Mouse (Mus musculus): ENCODE measurements around the gene Gipc2. TPM values are rescaled to one million over a fixed set of nuclear protein-coding genes. Genes with fewer than 3 reads are reported as not detected.

The Gipc2 gene
- polyA plus RNA-seq, 1 experiment: not detected

DNA sequence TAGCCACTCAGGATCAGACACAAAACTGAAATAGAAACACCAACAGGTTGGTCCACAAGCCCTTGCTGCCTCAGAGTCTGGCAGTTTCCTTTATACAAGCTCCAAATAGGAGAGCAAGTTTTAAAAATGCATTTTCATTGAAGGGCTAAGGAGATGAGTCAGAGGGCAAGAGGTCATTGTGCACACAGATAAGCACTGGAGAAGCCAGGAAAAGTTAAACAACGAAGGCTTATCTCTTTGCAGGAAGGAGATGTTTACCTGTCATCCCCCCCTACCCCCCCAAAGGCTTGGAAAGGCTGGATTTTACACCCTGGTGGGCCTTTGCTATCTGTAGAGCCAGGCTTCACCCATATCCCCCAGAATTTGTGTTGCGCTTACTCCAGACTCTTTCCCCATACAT, 5.2 kb upstream of the Gipc2 start:
- Histone ChIP-seq H3K4me1 (ENCODE audit: control insufficient read depth, insufficient read depth, insufficient read length, low read length) (no peaks in the 10 kb centered on the region), H3K27ac (replicated peaks; ENCODE audit: low read depth, low read length) (no peak overlapping the region), H3K4me3 (ENCODE audit: insufficient read depth, low read depth, low read length) (no peak overlapping the region)

- no peak overlapping the region for H3K27ac ChIP-seq (replicated peaks; ENCODE audit: low read depth, low read length)
- H3K4me1 ChIP-seq (ENCODE audit: control insufficient read depth, insufficient read depth, insufficient read length, low read length): peaks cover 5% of the 10 kb centered on the region; the same call in 1 of the 2 replicates
- H3K4me3 ChIP-seq (ENCODE audit: insufficient read depth, low read depth, low read length): no peak overlapping the region
Observed at GRCm38 (mm10) chr3:152170407-152170806, 4.4 kb upstream of the Gipc2 start.

DNA sequence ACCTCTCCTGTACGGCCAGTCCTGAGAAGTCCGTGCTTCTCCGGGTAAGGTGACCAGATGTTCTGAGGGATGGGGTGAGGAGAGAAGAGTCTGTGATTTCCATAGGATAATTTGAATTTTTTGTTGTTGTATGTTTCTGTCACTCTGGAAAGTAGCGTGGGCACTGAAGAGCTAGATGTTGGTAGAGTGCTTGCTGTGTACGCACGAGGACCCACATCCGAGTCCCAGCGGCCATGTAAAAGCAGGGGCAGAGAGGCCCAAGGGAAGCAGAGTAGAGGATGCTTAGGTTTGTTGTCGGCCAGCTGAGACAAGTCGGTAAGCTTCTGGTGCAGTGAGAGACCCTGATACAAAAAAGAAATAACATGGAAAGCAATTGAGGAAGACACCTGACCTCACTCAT, 2.0 kb upstream of the Gipc2 start:
- no peak overlapping the region for H3K4me3 ChIP-seq (ENCODE audit: insufficient read depth, low read depth, low read length)
- H3K4me1 ChIP-seq (ENCODE audit: control insufficient read depth, insufficient read depth, insufficient read length, low read length): peaks cover 5% of the 10 kb centered on the region; the same call in 1 of the 2 replicates
- H3K27ac ChIP-seq (replicated peaks; ENCODE audit: low read depth, low read length): no peak overlapping the region

DNA sequence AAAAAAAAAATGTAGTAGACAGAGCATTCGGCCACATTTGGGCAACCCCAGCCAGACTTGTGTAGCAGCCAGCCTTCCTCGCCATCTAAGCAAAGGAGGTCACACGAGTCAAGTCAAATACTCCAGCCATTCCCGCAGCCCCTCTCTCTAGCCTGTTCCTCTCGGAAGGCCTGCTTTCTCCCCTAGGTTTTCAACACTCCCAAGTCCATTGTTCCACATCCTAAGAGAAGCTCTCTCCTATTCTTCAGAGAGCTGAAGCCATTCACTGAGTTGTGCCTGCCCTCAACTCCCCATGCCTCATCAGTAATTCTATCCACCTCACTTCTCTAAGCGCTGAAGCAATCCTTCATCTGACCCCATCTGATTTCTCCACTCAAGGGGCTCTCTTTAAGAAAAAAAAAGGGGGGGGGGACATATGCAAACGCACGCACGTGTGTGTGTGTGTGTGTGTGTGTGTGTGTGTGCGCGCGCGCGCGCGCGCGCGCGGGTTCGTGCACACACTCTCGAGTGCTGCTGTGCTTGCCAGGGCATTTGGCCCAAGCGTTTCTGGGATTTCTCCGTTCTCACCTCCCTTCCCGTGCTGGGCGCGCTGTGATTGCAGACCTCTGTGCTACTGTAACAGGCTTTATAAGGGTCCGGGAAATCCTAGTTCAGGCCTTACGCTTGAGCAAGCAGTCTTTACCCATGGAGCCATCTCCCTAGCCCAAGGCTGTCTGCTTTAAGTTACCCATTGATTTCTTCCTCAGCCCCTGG, 845 bp upstream of the Gipc2 start:
- peaks cover 5% of the 10 kb centered on the region; the same call in 1 of the 2 replicates for H3K4me1 ChIP-seq (ENCODE audit: control insufficient read depth, insufficient read depth, insufficient read length, low read length)
- H3K4me3 ChIP-seq (ENCODE audit: insufficient read depth, low read depth, low read length): no peak overlapping the region
- H3K27ac ChIP-seq (replicated peaks; ENCODE audit: low read depth, low read length): no peak overlapping the region

DNA sequence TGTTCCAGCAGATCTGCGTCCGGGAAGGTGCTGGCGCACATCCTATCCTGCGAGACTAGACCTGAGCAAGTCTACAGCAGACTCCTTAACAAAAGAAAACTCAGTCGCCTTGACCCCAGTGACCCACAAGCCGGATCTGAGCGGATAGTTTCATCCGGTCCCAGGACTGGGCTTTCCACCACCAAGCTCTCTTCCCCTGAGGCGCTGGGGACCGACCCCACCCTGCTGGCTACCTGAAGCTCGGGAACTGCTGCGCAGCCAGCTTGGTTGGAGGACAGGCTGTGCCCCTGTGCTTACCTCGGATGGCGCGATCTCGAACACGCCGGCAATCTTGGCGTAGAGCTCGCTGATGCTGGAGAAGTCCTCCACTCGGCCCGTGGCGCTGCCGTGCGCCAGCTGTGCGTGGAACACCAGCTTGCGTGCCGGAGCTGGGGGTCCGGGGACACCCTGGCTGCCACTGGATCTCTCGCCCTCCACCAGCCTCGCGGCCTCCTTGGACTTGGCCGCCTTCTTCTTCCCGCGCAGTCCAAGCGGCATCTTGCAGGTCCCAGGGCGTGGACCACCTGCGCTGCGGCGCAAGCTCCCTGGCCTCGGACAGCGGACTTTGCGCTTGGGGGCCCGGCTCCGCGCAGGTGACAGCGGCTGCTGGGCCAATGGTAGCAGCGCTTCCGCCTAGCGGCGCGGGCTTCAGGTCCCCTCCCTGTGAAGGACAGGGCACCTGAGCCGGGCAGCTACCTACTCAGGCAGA, 505 bp downstream of the Gipc2 start:
- Histone ChIP-seq H3K4me1 (ENCODE audit: control insufficient read depth, insufficient read depth, insufficient read length, low read length) (peaks cover 5% of the 10 kb centered on the region; the same call in 1 of the 2 replicates), H3K4me3 (ENCODE audit: insufficient read depth, low read depth, low read length) (peak overlapping the region; percentile 52), H3K27ac (replicated peaks; ENCODE audit: low read depth, low read length) (no peak overlapping the region)

DNA sequence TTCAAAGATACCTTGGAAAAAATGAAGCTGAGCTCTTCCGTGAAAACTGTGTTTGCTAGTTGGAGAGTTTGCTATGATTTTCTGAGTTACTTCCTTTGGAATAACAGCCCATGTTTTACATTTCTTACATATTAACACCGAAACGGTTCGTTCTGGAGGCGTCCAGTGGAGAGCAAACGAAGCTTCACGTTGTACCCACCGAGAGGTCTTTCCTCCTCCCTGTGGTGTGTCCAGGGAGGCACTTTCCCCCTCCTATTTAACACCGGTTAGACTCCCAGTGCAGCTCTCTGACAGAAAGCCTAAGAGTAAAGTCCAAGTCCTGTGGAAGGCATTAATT, 1.0 kb downstream of the Gipc2 start:
- peak overlapping the region; percentile 52 for H3K4me3 ChIP-seq (ENCODE audit: insufficient read depth, low read depth, low read length)
- peaks cover 5% of the 10 kb centered on the region; the same call in 1 of the 2 replicates for H3K4me1 ChIP-seq (ENCODE audit: control insufficient read depth, insufficient read depth, insufficient read length, low read length)
- no peak overlapping the region for H3K27ac ChIP-seq (replicated peaks; ENCODE audit: low read depth, low read length)

DNA sequence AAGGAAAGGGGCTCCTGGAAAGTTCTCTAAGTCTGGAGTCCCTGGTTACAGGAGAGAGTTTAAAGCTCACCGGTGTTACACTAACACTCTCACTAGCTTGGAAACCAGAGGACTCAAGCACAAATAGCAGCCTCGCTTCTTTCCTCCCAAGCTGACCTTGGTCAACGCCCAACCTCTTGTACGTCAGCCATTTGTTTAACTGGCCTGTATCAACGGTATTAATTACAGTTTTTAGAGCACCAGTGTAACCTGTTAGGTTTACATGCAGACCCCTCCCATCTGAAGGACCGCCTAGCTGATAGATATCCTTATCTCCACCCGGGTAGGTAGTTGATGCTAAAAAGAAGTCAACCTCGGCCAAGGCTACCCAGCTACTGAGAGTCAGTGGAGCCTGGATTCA, 2.7 kb downstream of the Gipc2 start:
- Histone ChIP-seq H3K4me1 (ENCODE audit: control insufficient read depth, insufficient read depth, insufficient read length, low read length) (peaks cover 5% of the 10 kb centered on the region; the same call in 1 of the 2 replicates), H3K27ac (replicated peaks; ENCODE audit: low read depth, low read length) (no peak overlapping the region), H3K4me3 (ENCODE audit: insufficient read depth, low read depth, low read length) (no peak overlapping the region)

- Histone ChIP-seq H3K4me1 (ENCODE audit: control insufficient read depth, insufficient read depth, insufficient read length, low read length) (no peaks in the 10 kb centered on the region), H3K4me3 (ENCODE audit: insufficient read depth, low read depth, low read length) (no peak overlapping the region), H3K27ac (replicated peaks; ENCODE audit: low read depth, low read length) (no peak overlapping the region)
Observed at GRCm38 (mm10) chr3:152160607-152161006, 5.4 kb downstream of the Gipc2 start.

DNA sequence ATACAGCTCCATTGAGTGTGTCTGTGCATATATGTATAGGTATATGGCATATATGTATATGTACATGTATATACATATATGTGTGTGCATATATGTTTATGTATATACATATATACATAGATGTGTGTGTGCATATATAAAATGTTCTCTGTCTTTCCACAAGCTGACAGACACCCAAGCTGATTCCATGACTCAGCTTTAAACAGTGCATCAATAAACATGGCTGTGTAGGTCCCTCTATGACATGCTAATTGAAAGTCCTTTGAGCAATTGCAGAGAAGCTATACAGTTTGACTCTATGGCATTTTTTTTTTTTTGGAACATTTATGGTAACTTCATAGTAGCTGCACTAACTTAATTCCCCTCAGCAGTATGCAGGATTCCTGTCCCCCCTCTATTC, 6.7 kb downstream of the Gipc2 start:
- Histone ChIP-seq H3K4me1 (ENCODE audit: control insufficient read depth, insufficient read depth, insufficient read length, low read length) (no peaks in the 10 kb centered on the region), H3K27ac (replicated peaks; ENCODE audit: low read depth, low read length) (no peak overlapping the region), H3K4me3 (ENCODE audit: insufficient read depth, low read depth, low read length) (no peak overlapping the region)

- Histone ChIP-seq H3K4me3 (ENCODE audit: insufficient read depth, low read depth, low read length) (no peak overlapping the region), H3K27ac (replicated peaks; ENCODE audit: low read depth, low read length) (no peak overlapping the region), H3K4me1 (ENCODE audit: control insufficient read depth, insufficient read depth, insufficient read length, low read length) (no peaks in the 10 kb centered on the region)
Observed at GRCm38 (mm10) chr3:152158344-152159291, 7.4 kb downstream of the Gipc2 start.

GRCm38 (mm10) chr3:152156816-152157496, 9.1 kb downstream of the Gipc2 start:
- H3K27ac ChIP-seq (replicated peaks; ENCODE audit: low read depth, low read length): no peak overlapping the region
- H3K4me1 ChIP-seq (ENCODE audit: control insufficient read depth, insufficient read depth, insufficient read length, low read length): peaks cover 2% of the 10 kb centered on the region; the same call in 1 of the 2 replicates
- H3K4me3 ChIP-seq (ENCODE audit: insufficient read depth, low read depth, low read length): no peak overlapping the region

- peaks cover 3% of the 10 kb centered on the region; the same call in 1 of the 2 replicates for H3K4me1 ChIP-seq (ENCODE audit: control insufficient read depth, insufficient read depth, insufficient read length, low read length)
- H3K4me3 ChIP-seq (ENCODE audit: insufficient read depth, low read depth, low read length): no peak overlapping the region
- H3K27ac ChIP-seq (replicated peaks; ENCODE audit: low read depth, low read length): no peak overlapping the region
Observed at GRCm38 (mm10) chr3:152155296-152155948, 10.6 kb downstream of the Gipc2 start.

- H3K4me1 ChIP-seq (ENCODE audit: control insufficient read depth, insufficient read depth, insufficient read length, low read length): peaks cover 3% of the 10 kb centered on the region; the same call in 1 of the 2 replicates
- no peak overlapping the region for H3K4me3 ChIP-seq (ENCODE audit: insufficient read depth, low read depth, low read length)
Observed at GRCm38 (mm10) chr3:152154095-152154494, 11.9 kb downstream of the Gipc2 start.

GRCm38 (mm10) chr3:152153152-152153551, 12.9 kb downstream of the Gipc2 start:
- no peak overlapping the region for H3K27ac ChIP-seq (replicated peaks; ENCODE audit: low read depth, low read length)
- peaks cover 3% of the 10 kb centered on the region; the same call in 1 of the 2 replicates for H3K4me1 ChIP-seq (ENCODE audit: control insufficient read depth, insufficient read depth, insufficient read length, low read length)
- H3K4me3 ChIP-seq (ENCODE audit: insufficient read depth, low read depth, low read length): no peak overlapping the region

More at GRCm38 (mm10) chr3:152154095-152154494, 11.9 kb downstream of the Gipc2 start:
- H3K27ac ChIP-seq (replicated peaks; ENCODE audit: low read depth, low read length): no peak overlapping the region

Data from brown adipose tissue, adult 24 weeks (tissue).